Mouse (Mus musculus) spleen, adult 12 weeks (tissue): ENCODE data around the gene Fbxo45.
"Not testable (repeated sequence)": the region's sequence is repeated elsewhere in the genome, so short reads cannot be mapped to it uniquely, and the experiment has no call there.

Experiments used
- DNase-seq: peaks from one replicate; pipeline ENCODE4 v3.0.0; 2022; ENCODE audit warnings: low spot score

Fbxo45 gene

GRCm38 (mm10) chr16:32246952-32247370, at the start of gene Fbxo45, which contains the start of gene Wdr53:
Gene Fbxo45, minus strand, starts transcription at chr16:32247158.
Gene Wdr53, plus strand, starts transcription at chr16:32247227.
- DNase-seq, result peak; percentile 94

GRCm38 (mm10) chr16:32291821-32292220, 44.9 kb upstream of the Fbxo45 start:
- DNase-seq, result no peak

GRCm38 (mm10) chr16:32282608-32283007, 35.6 kb upstream of the Fbxo45 start:
- no peak for DNase-seq

GRCm38 (mm10) chr16:32280211-32280610, 33.3 kb upstream of the Fbxo45 start:
- DNase-seq, result no peak

- DNase-seq, result no peak
These were observed 31.4 kb upstream of the Fbxo45 start for GRCm38 (mm10) chr16:32278396-32278795.

GRCm38 (mm10) chr16:32277308-32278256, 30.6 kb upstream of the Fbxo45 start, which contains the start of gene Rnf168:
Gene Rnf168, plus strand, starts transcription at chr16:32277459.
- peak; percentile 84 for DNase-seq

- DNase-seq, result no peak
These were observed 28.9 kb upstream of the Fbxo45 start for GRCm38 (mm10) chr16:32275830-32276229.

- DNase-seq, result no peak
These were observed 28.1 kb upstream of the Fbxo45 start for GRCm38 (mm10) chr16:32275041-32275440.

GRCm38 (mm10) chr16:32273338-32273737, 26.4 kb upstream of the Fbxo45 start:
- peak; percentile 12 for DNase-seq

- no peak for DNase-seq
These were observed 24.3 kb upstream of the Fbxo45 start, which contains the start of gene Smco1 for GRCm38 (mm10) chr16:32271291-32271690. Gene Smco1, plus strand, starts transcription at chr16:32271468.

GRCm38 (mm10) chr16:32264225-32264624, 17.3 kb upstream of the Fbxo45 start:
- DNase-seq, result not testable (repeated sequence)

GRCm38 (mm10) chr16:32246351-32246791, 587 bp downstream of the Fbxo45 start:
- DNase-seq, result peak; percentile 55

GRCm38 (mm10) chr16:32243901-32244300, 3.1 kb downstream of the Fbxo45 start:
- DNase-seq, result no peak

GRCm38 (mm10) chr16:32239428-32240312, 7.3 kb downstream of the Fbxo45 start:
- no peak for DNase-seq

GRCm38 (mm10) chr16:32237930-32238680, 8.9 kb downstream of the Fbxo45 start:
- no peak for DNase-seq

- DNase-seq, result not testable (repeated sequence)
These were observed 14.9 kb downstream of the Fbxo45 start for GRCm38 (mm10) chr16:32232050-32232449.

- DNase-seq, result no peak
These were observed 24.6 kb downstream of the Fbxo45 start for GRCm38 (mm10) chr16:32222399-32222798.

GRCm38 (mm10) chr16:32221803-32222202, 25.2 kb downstream of the Fbxo45 start:
- DNase-seq, result no peak

GRCm38 (mm10) chr16:32214804-32215576, 32.0 kb downstream of the Fbxo45 start:
- no peak for DNase-seq

GRCm38 (mm10) chr16:32214156-32214555, 32.8 kb downstream of the Fbxo45 start:
- DNase-seq, result no peak

GRCm38 (mm10) chr16:32204902-32205301, 42.1 kb downstream of the Fbxo45 start:
- DNase-seq, result no peak
